Mouse (Mus musculus) forebrain, embryonic 15.5 days (tissue): ENCODE data around the gene Fbxo5. TPM values are rescaled to one million over a fixed set of nuclear protein-coding genes. Genes with fewer than 3 reads are reported as not detected.
A peak's percentile ranks its signal among the peaks of the same experiment; 100 is the strongest.

Experiments used
- ATAC-seq: fragments of 200-750 bp; cut with Nextera tagmentation; replicated peaks from 2 replicates; pipeline ENCODE4 v1.8.0; 2017; ENCODE audit warnings: mild to moderate bottlenecking, moderate TSS enrichment, moderate library complexity
- H3K27ac ChIP-seq: fragments of 300-500 bp; sonication (generic); replicated peaks from 2 replicates; pipeline ENCODE4 v1.5.1; 2015; ENCODE audit warnings: mild to moderate bottlenecking, inconsistent platforms
- H3K27me3 ChIP-seq: fragments of 300-500 bp; sonication (generic); 2 replicates; pipeline ENCODE4 v1.6.1; 2015; ENCODE audit warnings: inconsistent platforms
- H3K36me3 ChIP-seq: fragments of 300-500 bp; sonication (generic); 2 replicates; pipeline ENCODE4 v1.6.1; 2015; ENCODE audit warnings: mild to moderate bottlenecking, inconsistent platforms
- H3K4me1 ChIP-seq: fragments of 300-500 bp; sonication (generic); 2 replicates; pipeline ENCODE4 v1.6.1; 2015; ENCODE audit warnings: inconsistent platforms
- H3K4me2 ChIP-seq: fragments of 300-500 bp; sonication (generic); replicated peaks from 2 replicates; pipeline ENCODE4 v1.6.1; 2015; ENCODE audit warnings: mild to moderate bottlenecking, inconsistent platforms
- H3K4me3 ChIP-seq: fragments of 300-500 bp; sonication (generic); 2 replicates; pipeline ENCODE4 v1.5.1; 2015; ENCODE audit warnings: mild to moderate bottlenecking, inconsistent platforms
- H3K9ac ChIP-seq: fragments of 300-500 bp; sonication (generic); replicated peaks from 2 replicates; pipeline ENCODE4 v1.6.1; 2015; ENCODE audit warnings: mild to moderate bottlenecking, inconsistent platforms
- H3K9me3 ChIP-seq: fragments of 300-500 bp; sonication (generic); 2 replicates; pipeline ENCODE4 v1.6.1; 2016; ENCODE audit warnings: inconsistent platforms
- WGBS: fragments of 180-500 bp; shearing (Covaris S2); methylation state at CpG from one replicate; pipeline ENCODE4 v1.1.7; 2015; ENCODE audit warnings: mixed read lengths; 5-methylcytosine and 5-hydroxymethylcytosine counted together
- polyA plus RNA-seq: library from polyadenylated mRNA; unstranded; fragments of >200 nt; fragmentation: Nextera tagmentation; extraction: Ambion mirVana; gene quantifications from 2 replicates; pipeline ENCODE4 v1.2.1, GENCODE M21; 2015

Gene Fbxo5
- polyA plus RNA-seq, 1 experiment from 2014 or later = 36.2 TPM

DNA sequence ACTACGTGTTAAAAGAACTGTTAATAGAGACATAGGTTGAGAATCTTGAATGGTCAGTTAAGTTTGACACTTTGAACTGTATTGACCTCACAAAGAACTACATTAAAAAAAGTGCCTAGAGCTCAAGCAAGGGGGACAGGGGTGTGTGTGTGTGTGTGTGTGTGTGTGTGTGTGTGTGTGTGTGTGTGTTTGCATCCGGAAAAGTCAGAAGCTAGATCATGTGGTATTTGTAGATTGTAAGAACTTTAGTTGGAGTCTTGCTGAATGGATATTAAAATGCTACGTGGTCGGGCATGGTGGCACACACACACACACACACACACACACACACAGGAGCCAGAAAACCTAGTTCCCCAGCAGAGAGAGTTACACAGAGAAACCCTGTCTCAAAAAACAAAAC is 1.6 kb upstream of the Fbxo5 start:
- no peaks in the 10 kb centered on the region for H3K27me3 ChIP-seq
- H3K36me3 ChIP-seq = peaks cover 7% of the 10 kb centered on the region
- ATAC-seq = no peak
- peaks cover 32% of the 10 kb centered on the region for H3K4me1 ChIP-seq
- no peaks in the 10 kb centered on the region for H3K9me3 ChIP-seq
- no peak overlapping the region for H3K4me2 ChIP-seq
- WGBS = 76% methylated on average over 4 of the region's 4 CpGs
- no peak overlapping the region for H3K9ac ChIP-seq
- no peak overlapping the region for H3K27ac ChIP-seq
- no peak overlapping the region for H3K4me3 ChIP-seq

- WGBS = 19% methylated on average over 8 of the region's 8 CpGs
- Histone ChIP-seq H3K36me3 (peaks cover 7% of the 10 kb centered on the region; the same call in 1 of the 2 replicates), H3K4me1 (peaks cover 38% of the 10 kb centered on the region), H3K4me2 (peak overlapping the region; percentile 89), H3K9ac (peak overlapping the region; percentile 58), H3K4me3 (peak overlapping the region; percentile 58), H3K27ac (peak overlapping the region; percentile 94), H3K27me3 (no peaks in the 10 kb centered on the region), H3K9me3 (no peaks in the 10 kb centered on the region)
- ATAC-seq = peak; percentile 1; the same call in 1 of the 2 replicates
Observed at GRCm38 (mm10) chr10:5806416-5806815, 1.0 kb upstream of the Fbxo5 start.

DNA sequence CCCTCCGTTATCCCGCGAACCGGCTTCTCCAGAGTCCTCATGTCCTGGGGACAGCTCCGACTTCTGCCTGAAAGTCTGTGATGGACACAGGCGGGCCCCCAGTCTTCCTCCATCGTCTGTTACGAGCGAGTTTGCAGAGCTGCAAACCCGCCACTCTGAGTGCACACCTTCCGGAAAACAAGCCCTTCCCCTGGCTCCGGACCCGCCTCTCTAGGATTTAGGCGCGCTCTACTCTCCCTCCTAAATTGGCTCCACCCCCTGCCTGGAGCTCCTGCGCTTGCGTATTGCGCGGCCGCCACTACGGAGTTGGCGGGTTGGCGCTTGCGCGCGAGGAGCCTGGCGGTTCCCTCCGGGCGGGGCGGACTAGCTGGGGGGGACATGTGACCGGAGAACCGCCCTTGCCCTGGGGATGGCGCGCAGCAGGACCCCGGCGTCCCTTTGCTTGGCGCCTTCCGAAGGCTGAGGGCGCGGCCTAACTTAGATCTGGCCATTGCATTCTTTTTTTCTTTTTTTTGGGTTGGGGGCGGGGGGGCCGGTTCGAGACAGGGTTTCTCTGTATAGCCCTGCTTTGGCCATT is 419 bp upstream of the Fbxo5 start:
- peak overlapping the region; percentile 58 for H3K4me3 ChIP-seq
- no peaks in the 10 kb centered on the region for H3K9me3 ChIP-seq
- peak overlapping the region; percentile 58 for H3K9ac ChIP-seq
- H3K4me1 ChIP-seq = peaks cover 44% of the 10 kb centered on the region
- WGBS = under 1% methylated on average over 43 of the region's 43 CpGs
- H3K4me2 ChIP-seq = peak overlapping the region; percentile 89
- no peaks in the 10 kb centered on the region for H3K27me3 ChIP-seq
- ATAC-seq = peak; percentile 96
- peak overlapping the region; percentile 94 for H3K27ac ChIP-seq
- H3K36me3 ChIP-seq = peaks cover 12% of the 10 kb centered on the region; the same call in 1 of the 2 replicates

DNA sequence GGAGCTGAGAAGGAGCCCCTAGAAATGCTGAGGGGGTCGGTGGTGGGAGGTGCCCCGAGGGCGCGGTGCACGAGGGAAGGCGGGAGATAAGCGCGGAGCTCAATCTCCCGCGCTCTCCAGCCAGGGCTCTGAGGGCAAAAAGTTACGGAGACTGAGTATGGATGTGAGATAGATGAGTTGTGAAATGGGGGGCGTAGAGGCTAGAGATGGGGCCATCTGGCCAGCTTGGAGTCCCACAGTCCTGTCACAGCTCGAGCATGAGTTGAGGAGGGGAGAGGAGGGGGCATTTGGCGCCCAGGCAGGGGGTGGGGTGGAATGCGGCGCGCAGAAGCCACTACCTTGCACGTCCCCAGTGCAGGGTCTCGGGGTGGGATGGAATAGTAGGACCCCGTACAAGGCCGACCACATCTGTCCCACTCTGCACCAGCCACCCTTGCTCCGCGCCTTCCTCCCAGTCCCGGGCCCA is 676 bp downstream of the Fbxo5 start:
- WGBS = under 1% methylated on average over 24 of the region's 24 CpGs
- Histone ChIP-seq H3K9ac (peak overlapping the region; percentile 51), H3K27ac (peak overlapping the region; percentile 20; the same call in 1 of the 2 replicates), H3K27me3 (no peaks in the 10 kb centered on the region), H3K36me3 (peaks cover 20% of the 10 kb centered on the region), H3K4me3 (peak overlapping the region; percentile 58), H3K9me3 (no peaks in the 10 kb centered on the region), H3K4me1 (peaks cover 46% of the 10 kb centered on the region), H3K4me2 (peak overlapping the region; percentile 89)
- peak; percentile 49 for ATAC-seq

DNA sequence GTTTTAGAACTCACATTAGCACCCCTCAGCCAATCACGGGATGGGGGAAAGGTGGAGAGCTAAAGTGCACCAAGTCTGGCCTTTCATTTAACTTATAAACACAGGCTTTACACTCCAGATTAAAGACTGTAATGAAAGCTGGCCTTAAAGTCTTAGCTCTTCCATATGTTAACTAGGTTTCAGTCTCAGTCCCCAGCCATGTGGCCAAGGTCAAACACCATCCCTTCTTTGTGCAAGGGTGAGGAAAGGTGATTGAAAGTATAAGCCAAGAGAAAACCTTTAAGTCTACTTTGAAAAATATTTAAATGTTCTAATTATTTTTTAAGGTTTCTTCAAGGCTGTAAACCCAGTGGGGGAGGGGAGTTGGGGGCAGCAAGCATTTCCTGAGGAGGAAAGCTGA is 1.7 kb downstream of the Fbxo5 start:
- Histone ChIP-seq H3K4me3 (peak overlapping the region; percentile 58), H3K9me3 (no peaks in the 10 kb centered on the region), H3K27me3 (no peaks in the 10 kb centered on the region), H3K27ac (no peak overlapping the region), H3K4me2 (peak overlapping the region; percentile 89), H3K4me1 (peaks cover 46% of the 10 kb centered on the region), H3K9ac (peak overlapping the region; percentile 27), H3K36me3 (peaks cover 22% of the 10 kb centered on the region)
- no peak for ATAC-seq
- 2% methylated on average over 1 of the region's 1 CpGs for WGBS

DNA sequence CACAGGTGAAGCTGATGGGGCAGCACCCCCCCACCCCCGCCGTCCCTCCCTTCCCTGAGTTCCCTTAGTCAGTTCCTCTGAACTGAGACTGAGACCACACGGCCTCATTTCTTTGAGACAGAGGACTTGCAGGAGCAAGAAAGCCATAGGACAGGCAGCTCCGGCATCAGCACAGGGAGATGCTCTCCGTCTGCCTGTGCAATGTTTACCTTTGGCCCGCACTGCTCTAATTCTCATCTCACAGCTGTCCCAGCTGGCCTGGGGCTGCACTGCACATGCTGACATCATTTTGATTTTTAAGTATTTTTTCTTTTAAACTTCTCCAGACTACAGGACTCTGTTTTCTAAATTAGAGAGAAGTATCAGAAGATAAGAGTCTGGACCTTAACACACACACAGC is 2.5 kb downstream of the Fbxo5 start:
- Histone ChIP-seq H3K9me3 (no peaks in the 10 kb centered on the region), H3K4me3 (peak overlapping the region; percentile 58), H3K27ac (no peak overlapping the region), H3K4me2 (peak overlapping the region; percentile 89), H3K36me3 (peaks cover 27% of the 10 kb centered on the region), H3K4me1 (peaks cover 46% of the 10 kb centered on the region), H3K9ac (0 out of 2 replicates have a peak overlapping the region, but pooled peaks have one; percentile 0), H3K27me3 (no peaks in the 10 kb centered on the region)
- WGBS = 30% methylated on average over 6 of the region's 6 CpGs
- ATAC-seq = no peak

DNA sequence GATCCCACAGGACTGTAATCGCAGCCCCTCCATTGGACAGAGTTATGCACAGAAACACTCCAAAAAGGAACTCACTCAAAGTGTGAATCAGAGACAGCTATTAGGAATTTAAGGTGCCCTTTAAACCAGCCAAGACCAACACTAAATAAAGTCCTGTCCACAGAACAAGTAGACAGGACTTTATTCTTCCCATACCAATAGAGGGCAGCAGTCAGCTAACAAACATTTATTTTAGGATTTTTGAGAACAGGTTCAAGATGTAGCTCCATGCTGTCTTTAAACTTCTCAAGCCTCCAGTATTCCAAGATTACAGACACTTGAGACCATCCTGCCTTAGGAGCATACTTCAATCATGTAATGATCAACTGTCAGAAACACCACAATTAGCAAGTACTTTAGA is 4.9 kb downstream of the Fbxo5 start:
- H3K4me2 ChIP-seq = no peak overlapping the region
- H3K9ac ChIP-seq = no peak overlapping the region
- 90% methylated on average over 1 of the region's 1 CpGs for WGBS
- H3K36me3 ChIP-seq = peaks cover 27% of the 10 kb centered on the region
- no peak overlapping the region for H3K4me3 ChIP-seq
- no peak for ATAC-seq
- H3K4me1 ChIP-seq = peaks cover 41% of the 10 kb centered on the region
- no peak overlapping the region for H3K27ac ChIP-seq
- no peaks in the 10 kb centered on the region for H3K27me3 ChIP-seq
- H3K9me3 ChIP-seq = no peaks in the 10 kb centered on the region

DNA sequence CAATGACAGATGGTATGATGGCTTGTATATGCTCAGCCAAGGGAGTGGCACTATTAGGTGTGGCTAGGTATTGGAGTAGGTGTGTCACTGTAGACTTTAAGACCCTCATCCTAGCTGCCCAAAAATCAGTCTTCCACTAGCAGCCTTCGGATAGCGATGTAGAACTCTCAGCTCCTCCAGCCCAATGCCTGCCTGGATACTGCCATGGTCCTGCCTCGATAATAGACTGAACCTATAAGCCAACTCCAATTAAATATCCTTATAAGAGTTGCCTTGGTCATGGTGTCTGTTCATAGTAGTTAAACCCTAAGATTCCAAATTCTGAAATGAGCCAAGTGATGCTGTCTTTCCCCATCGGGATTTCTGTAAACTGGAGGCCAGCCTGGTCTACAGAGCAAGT is 7.3 kb downstream of the Fbxo5 start:
- H3K4me1 ChIP-seq = peaks cover 22% of the 10 kb centered on the region
- no peak overlapping the region for H3K27ac ChIP-seq
- WGBS = 90% methylated on average over 4 of the region's 4 CpGs
- peaks cover 27% of the 10 kb centered on the region for H3K36me3 ChIP-seq
- H3K27me3 ChIP-seq = no peaks in the 10 kb centered on the region
- no peak overlapping the region for H3K4me3 ChIP-seq
- no peak overlapping the region for H3K4me2 ChIP-seq
- ATAC-seq = no peak
- H3K9ac ChIP-seq = no peak overlapping the region
- no peaks in the 10 kb centered on the region for H3K9me3 ChIP-seq

DNA sequence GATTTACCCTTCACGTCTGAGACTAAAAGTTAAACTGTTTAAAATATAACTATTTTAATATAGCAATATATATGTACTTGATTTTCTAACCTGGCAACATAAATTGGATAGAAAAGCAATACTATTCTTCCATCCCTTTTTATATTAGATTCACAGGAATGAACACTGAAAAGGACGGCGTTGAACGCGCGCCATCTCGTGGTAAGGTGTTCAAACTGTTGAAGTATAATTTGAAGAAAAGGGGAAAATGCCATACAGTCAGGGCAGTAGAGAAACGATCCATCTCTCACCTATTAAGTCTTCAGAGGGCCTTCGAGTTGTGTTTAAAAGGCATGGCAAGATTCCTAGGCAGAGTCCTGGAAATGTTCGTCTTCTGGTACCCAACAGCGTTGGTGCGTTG is 14.7 kb downstream of the Fbxo5 start:
- H3K4me2 ChIP-seq = no peak overlapping the region
- no peaks in the 10 kb centered on the region for H3K4me1 ChIP-seq
- 21% methylated on average over 12 of the region's 12 CpGs for WGBS
- H3K9me3 ChIP-seq = no peaks in the 10 kb centered on the region
- ATAC-seq = peak; percentile 29
- H3K4me3 ChIP-seq = no peak overlapping the region
- no peaks in the 10 kb centered on the region for H3K27me3 ChIP-seq
- no peaks in the 10 kb centered on the region for H3K36me3 ChIP-seq
- H3K27ac ChIP-seq = no peak overlapping the region
- H3K9ac ChIP-seq = no peak overlapping the region

DNA sequence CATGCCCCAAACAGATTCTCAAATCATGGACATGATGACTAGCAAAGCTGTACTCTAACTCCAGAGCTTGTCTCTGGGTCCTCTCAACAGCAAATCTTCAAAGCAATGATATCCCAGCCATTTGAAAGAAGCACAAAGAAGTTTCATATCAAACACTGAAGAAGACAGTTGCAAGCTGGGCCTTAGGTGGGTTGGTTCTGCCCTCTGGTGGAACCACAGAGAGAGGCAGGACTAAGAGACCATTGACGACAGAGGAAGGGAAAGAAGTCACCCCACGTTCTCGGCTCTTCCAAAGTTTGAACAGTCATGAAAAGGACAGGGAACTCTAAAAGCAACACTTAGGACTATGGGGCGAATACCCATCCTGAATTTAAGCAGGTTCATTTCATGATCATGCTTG is 18.5 kb downstream of the Fbxo5 start:
- no peaks in the 10 kb centered on the region for H3K36me3 ChIP-seq
- 0 out of 2 replicates have a peak, but pooled peaks have one; percentile 41 for ATAC-seq
- WGBS = 20% methylated on average over 4 of the region's 4 CpGs

More for the DNA sequence above, 18.5 kb downstream of the Fbxo5 start:
- Histone ChIP-seq H3K9me3 (no peaks in the 10 kb centered on the region), H3K27me3 (no peaks in the 10 kb centered on the region), H3K4me1 (no peaks in the 10 kb centered on the region), H3K9ac (no peak overlapping the region), H3K4me2 (no peak overlapping the region), H3K4me3 (no peak overlapping the region), H3K27ac (no peak overlapping the region)
